Mouse (Mus musculus): ENCODE results near the gene Olfr282. TPM values are rescaled to one million over a fixed set of nuclear protein-coding genes. Genes with fewer than 3 reads are reported as not detected.
"Not testable (repeated sequence)": the region's sequence is repeated elsewhere in the genome, so short reads cannot be mapped to it uniquely, and the experiment has no call there.

Gene Olfr282
- not detected in 2 replicates for polyA plus RNA-seq (2015; fragmentation: Nextera tagmentation; extraction: Ambion mirVana)

DNA sequence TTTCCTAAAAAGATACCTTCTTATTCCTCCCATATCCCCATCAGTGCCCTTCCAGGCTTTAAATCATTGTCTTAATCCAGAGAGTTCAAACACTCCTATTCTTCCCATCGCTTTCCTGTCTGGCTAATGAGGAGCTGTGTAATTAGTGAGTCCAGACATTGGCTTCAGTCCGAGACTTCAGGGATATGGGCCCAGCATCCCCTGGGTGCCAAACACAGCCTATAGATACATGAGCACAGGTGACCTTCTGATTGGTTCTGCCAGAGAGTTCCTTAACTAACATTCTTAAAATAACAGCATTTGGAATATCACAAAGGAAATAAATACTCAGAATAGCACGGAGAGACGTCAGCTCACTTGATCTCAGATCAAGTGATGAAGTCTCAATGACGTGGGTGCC, at the start of gene Olfr282:
Gene Olfr282, plus strand, starts transcription at position 301 of the 400 bp plus-strand sequence.
- DNase-seq (ENCODE audit: low spot score) = not testable (repeated sequence)

DNA sequence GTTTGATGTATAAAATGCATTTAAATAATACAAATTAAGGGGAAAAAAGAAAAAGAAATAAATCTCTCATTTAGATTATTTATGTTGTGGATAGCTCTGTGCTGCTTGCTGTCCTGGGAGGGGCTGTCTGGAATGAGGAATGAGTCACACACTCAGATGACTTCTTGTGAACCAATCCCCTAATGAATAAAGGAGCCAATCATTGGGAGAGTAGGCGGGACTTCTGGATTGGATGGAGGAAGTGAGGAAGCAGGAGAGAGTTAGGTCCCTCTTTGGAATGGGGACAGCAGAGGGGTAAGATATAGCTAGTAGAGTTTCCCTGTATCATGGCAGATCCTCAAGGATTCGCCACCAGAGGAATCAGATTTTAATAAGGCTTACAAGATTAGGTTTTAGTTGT, 43.4 kb upstream of the Olfr282 start:
- no peak for DNase-seq (ENCODE audit: low spot score)

DNA sequence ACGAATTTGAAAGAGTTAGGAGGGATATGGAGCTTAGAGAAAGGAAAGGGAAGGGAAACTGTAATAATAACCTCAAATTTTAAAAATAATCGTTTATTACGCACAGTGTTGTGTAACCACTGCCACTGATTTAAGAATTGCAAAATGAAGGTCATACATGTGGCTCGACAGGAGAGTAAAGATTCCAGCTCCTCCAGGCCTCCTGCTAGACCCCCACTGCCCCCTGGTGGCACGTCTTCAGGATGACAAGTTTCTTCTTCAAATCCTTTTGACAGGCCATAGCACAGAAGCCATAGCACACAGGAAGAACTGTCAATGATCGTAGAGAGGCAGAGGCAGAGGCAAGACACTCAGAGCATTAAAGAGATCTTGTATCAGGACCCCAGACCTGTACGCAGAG, 41.2 kb upstream of the Olfr282 start:
- peak; percentile 68 for DNase-seq (ENCODE audit: low spot score)

DNA sequence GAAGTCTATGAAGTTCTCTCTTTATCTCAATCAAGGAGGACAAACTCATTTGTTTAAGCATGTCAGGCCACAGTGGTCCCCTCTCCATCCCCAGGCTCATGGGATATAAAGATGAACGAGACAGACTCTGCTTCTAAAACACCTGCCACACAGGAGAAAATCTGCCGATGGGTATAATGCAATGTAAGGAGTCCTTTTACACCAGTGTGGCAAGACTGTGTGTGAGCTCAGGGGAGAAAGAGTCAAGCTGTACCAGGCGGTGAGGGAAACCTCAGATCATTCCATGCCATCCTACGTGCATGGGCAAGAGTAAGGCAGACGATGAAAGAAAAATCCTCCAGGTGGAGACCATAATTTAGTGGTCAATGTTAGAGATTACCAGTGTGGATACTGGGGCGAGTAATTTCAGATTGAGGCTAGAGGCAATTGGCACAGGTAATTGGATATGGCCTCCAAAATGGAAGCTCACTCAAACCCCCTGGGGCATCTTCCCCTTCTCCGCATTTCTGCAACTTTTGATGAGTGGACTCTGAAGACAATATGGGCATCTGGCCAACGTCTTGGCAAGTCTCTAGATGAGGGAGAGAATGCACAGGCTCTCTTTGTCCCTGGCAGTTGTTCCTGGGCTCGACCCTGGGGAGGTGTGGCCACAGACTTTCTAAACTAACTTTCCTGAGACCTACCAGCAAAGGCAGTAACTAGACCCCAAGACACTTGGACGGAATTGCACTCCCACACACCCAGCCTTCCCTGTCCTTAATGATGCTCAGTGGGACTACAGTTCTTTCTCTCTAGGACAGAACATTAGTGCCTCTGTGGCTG, 39.7 kb upstream of the Olfr282 start:
- DNase-seq (ENCODE audit: low spot score) = no peak

DNA sequence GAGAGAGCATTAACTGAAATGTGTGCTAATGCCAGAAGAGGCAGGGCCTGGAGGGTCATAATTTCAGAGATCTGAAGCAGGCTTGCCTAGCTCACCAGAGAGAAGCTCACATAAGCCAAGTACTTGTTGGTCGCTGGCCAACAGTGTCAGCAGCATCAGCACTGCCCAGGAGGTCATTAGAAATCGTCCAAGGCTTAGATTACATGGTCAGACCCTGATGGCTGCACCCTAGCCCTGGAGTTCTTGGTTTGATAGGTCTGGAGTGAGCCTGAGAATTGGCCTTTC, 39.2 kb upstream of the Olfr282 start:
- DNase-seq (ENCODE audit: low spot score) = no peak

DNA sequence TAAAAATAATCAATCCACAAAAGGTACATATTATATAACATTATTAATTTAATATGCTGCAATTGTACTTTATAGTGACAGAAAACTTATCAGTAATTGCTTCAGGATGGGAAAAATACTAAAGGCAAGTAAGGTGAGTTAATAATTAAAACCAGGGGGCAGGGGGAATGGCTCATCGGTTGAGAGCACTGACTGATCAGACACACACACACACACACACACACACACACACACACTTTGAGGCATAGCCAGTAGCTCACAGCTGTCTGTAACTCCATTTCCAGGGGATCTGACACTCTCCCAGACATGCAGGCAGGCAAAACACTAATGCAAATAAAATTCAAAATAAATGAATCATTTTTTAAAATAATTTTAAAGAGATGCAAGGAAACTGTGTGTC, 33.9 kb upstream of the Olfr282 start:
- no peak for DNase-seq (ENCODE audit: low spot score)

DNA sequence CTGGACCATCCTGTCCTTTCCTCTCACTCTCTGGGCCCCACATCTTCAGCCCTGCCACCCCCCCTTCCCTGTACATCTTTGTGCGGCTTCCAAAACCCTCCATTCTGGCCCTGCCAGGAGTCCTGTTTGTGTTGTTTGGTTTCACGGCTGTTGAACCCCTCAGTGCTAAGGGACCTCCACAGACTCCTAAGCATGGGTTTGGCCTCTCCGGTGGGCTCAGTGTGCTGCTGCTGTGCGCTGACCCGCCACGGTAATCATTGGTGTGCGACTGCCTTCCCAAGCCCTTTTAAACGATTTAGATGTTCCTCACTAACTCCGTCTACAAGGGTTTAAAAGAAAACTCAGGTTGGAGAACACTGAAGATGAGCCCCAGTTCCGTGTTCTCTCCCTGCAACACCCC, 28.7 kb upstream of the Olfr282 start:
- no peak for DNase-seq (ENCODE audit: low spot score)

DNA sequence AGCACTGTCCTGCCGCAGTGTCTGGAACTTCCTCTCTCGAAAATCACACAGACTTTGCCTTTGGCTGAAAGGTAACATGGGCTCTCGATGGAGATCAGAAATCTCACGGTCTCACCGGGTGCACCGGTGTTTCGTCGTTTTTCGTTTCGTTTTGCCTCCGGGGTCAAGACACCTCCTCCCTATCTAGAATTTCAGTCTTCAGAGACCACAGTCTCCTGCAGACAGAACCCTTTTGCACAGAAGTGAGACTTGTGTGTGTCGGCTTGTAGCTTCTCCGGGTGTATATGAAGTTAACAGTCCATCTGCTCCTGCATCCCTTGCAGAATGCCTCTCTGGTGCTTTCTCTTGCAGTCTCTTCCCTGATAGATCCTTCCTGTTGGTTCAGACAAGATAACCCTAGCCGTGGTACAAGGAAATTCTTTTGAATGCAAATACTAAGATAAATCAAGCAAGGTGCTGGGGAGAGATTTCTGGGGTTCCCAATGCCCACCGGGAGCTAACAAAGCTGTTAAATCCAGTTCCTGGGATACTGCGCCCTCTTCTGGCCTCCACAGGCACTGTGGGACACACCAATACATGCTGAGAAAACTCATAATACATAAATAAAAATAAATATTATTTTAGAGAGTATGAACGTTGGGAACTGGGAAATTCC, 22.5 kb upstream of the Olfr282 start:
- no peak for DNase-seq (ENCODE audit: low spot score)

DNA sequence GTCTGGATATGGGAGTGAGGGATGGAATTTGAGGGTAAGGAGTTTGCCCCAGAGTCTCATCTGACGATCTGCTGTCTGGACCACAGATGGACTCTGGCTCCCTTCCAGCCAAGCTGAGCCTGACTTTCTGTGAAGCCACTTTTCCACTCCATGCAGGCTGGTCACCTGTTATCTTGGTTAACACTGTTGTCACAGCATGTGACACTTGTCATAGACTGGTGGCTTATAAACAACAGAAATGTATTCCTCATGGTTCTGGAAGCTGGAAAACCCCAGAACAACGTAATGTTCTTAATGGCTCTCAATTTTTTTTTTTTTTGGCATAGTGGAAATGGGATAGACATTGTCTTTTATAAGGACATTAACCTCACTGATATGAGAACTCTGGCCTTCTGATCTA, 21.4 kb upstream of the Olfr282 start:
- no peak for DNase-seq (ENCODE audit: low spot score)

DNA sequence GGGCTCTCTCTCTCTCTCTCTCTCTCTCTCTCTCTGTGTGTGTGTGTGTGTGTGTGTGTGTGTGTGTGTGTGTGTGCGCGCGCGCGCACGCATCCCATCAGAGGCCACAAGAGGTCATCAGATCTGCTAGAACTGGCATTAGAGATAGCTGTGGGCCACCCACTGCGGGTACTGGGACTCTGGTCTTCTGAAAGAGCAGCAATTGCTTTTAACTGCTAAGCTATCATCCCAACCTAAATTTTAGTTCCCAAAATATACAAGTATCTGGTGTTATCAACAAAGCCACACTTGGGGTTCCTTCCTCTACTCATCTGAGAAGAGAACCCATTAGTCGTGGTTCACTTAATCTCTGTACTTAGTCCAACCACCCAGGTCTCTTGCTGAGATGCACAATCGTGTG, 20.8 kb upstream of the Olfr282 start:
- DNase-seq (ENCODE audit: low spot score) = no peak

DNA sequence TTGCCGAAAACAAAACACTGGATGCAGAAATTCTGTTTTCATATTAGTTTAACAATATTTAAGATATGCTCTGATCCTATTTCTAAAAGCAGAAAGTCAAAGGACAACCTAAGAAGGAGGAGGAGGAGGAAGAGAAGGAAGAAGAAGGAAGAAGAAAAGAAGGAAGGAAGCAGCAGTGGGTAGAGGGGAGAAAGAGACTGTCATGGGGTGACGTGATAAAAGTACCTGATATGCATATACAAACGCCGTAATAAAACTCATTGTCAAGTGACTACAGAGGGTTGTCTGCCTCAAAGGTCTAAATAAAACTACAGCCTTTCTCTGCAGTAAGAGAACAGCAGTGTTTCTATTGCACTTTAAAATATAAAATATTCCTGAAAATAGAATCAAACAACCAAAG, 15.0 kb upstream of the Olfr282 start:
- DNase-seq (ENCODE audit: low spot score) = no peak

DNA sequence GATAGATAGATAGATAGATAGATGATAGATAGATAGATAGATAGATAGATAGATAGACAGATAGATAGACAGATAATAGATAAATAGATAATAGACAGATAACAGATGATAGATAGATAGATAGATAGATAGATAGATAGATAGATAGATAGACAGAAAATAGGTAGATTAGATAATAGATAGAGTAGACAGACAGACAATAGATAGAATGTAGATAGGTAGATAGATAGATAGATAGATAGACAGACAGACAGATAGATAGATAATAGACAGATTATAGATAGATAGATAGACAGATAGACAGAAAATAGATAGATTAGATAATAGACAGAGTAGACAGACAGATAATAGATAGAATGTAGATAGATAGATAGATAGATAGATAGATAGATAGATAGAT, 14.2 kb upstream of the Olfr282 start:
- not testable (repeated sequence) for DNase-seq (ENCODE audit: low spot score)

DNA sequence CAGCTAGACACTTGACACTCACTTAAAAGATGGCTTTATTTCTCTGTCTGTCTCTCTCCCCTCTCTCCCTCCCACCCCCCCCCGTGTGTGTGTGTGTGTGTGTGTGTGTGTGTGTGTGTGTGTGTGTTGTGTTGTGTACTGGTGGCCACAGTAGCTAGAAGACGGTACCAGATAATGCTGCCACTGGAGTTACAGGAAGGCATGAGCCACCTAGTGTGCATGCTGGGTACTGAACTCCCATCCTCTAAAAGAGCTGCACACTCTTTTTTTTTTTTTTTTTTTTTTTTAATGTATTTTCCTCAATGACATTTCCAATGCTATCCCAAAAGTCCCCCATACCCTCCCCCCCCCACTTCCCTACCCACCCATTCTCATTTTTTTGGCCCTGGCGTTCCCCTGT, 13.7 kb upstream of the Olfr282 start:
- DNase-seq (ENCODE audit: low spot score) = peak; percentile 39

DNA sequence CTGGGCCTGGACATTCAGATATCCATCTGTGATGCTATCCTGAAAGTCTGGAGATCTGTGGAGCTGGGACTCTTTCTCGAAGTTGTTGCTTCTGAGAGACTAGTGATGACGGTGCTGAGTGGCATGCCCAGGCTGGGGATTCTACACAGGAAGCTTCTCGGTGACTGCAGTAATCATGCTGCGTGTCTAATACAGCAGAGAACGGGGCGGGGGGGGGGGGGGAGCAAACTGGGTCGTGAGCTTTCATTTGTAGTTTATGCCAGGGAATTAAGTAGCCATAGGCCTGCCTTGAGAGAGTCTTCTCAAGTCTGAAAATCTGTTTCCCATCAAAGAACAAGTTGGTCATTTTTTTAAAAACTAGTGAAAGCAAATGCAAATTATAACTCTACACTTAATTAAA, 12.9 kb upstream of the Olfr282 start:
- no peak for DNase-seq (ENCODE audit: low spot score)

DNA sequence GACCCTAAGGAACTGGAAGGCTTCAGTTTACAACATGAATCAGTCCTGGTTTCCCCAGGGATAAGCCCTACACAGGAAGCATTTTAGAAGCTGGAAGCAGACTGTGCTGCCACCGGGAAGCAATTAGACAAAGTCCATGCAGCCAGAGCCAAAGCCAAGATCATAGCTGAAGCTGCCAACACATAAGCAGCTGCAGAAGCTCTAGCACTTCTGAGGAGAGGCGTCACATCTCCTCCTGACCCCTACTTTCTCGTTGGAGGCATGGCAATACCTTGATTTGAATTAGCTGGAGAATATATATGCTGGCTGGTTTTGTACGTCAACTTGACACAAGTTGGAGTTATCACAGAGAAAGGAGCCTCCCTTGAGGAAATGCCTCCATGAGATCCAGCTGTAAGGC, 10.1 kb upstream of the Olfr282 start:
- DNase-seq (ENCODE audit: low spot score) = no peak

DNA sequence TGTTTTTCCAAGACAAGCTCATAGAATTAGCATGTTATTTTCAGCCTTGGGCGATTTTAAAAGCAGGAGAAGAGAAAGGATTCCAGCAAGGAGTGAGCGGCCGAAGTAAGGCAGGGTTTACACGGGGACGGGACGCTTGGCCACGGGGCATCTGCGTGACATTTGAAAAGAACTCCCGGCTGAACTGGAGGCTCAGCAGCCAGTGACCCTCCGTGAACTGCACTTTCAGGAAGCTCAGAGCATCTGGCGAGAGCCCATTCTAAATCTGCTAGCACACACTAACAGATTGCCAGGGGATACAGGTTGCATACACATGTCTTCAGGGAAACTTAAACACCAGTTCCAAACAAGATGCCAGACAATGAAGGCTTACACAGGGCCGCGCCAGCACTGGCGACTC, 6.7 kb upstream of the Olfr282 start:
- no peak for DNase-seq (ENCODE audit: low spot score)

DNA sequence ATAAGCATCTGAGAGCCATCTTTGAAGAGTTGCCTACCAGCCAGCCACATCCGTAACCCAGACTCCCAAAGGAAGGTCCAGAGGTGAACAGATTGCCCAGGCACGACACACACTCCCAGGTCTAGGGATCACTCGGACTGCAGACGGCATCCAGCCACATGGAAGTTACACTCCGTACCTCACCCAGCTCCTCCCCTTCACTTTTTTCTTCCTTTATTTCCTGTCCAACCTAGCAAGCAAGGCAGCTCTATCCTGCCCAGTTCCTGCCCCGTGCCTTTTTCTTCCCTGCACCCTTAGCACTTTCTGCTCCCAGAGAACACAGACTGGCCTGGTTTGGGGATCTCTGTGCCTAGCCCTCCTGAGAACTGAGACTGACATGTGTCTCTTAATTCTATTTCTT, 6.3 kb upstream of the Olfr282 start:
- DNase-seq (ENCODE audit: low spot score) = no peak

DNA sequence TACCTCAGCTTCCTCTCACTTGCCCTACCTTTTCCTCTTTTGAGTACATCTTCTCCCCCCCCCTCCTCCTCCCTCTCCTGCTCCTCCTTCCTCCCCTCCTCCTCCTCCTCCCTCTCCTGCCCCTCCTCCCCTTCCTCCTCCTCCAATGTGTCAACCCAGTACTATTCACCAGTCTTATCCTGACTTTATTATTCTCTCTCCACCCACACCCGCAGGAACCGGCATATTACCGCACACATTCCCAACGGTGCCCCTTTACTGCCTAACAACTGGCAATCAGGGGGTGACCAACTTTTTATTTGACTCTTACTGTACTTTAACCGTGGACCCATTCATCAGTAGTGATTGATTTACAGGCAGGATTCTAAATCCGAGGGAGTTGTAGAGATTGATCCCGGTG, 5.8 kb upstream of the Olfr282 start:
- no peak for DNase-seq (ENCODE audit: low spot score)

DNA sequence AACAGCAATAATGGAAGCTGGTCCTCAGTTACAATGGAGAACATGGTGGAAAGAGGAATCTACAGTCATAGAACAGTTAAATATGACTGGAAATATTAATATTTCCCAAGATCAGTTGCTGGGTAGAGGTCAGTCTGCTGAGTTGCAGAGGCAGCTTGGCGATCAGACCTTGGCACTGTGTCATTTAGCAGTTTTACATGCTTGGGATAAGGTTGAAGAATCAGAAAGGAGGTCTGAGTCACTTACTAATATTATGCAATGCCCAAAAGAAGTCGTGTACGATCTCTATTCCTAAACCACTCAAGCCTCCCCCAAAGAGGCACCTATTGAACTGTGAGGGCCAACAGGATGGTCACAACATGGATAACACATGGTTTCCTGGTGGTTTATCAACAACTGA, 13.5 kb downstream of the Olfr282 start:
- no peak for DNase-seq (ENCODE audit: low spot score)

DNA sequence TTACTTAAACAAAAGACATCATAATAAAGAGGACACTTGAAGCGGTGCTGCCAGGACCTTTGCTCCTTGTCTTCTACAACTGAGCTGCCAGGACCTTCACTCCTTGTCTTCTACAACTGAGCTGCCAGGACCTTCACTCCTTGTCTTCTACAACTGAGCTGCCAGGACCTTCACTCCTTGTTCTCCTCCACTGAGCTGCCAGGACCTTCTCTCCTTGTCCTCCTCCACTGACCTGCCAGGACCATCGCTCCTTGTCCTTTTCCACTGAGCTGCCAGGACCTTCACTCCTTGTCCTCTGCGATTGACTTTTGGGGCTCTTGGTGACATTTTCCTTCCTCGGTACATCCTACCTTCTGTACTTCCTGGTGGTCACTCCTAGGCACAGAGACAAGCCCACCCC, 17.5 kb downstream of the Olfr282 start:
- DNase-seq (ENCODE audit: low spot score) = no peak

DNA sequence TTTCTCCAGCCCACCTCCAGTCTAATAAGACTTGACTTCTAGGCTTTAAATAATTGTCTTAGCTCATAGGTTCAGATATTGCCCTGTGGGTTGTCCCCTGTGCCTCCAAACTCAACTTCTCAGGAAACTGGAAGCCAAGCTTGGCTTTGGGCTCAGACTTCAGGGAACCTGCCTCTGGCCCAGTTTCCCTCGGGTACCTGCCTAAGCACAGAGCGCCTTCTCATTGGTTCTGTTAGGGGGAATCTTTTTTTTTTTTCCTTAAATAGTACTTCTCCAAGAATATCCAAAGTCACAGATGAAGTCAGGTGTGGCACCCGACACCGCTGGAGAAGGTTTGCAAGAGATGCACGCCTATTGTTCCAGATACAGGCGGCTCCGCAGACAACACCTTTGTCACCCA, 21.3 kb downstream of the Olfr282 start, which contains the start of gene Olfr281:
Gene Olfr281, plus strand, starts transcription at position 301 of the 400 bp plus-strand sequence.
- DNase-seq (ENCODE audit: low spot score) = no peak

DNA sequence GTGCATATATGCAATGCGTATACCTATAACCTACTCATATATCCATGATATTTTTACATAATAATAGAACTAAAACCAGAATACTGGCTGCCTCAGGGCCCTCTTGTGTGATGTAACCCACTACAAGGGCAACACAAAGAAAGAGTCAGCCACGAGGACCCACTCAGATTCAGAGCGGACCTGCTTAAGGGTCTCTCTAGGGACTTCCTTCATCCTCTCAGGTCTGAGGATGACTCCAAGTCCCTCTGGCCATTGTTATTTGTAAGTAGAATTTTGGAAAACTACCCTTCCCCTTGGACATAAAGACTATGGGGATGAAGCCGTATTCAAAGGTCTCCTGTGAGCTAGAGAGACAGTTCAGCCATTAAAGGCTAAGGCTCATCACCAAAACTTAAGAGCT, 38.6 kb downstream of the Olfr282 start, which contains the start of gene OR5BS1P:
Gene OR5BS1P, plus strand, starts transcription at position 301 of the 400 bp plus-strand sequence.
- DNase-seq (ENCODE audit: low spot score) = no peak

DNA sequence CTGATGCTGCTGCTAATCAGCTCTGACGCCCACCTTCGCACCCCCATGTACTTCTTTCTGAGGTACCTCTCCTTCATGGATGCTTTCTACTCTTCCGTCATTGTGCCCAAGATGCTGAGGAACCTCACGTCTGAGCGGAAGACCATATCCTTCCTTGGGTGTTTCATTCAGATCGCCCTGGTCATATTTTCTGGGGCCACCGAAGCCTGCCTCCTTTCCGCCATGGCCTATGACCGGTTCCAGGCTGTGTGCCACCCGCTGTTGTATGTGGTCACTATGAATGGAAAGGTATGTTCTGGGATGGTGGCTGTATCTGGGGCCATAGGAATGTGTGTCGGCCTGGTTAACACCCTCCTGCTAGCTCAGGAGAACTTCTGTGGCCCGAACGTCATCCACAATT, 40.5 kb downstream of the Olfr282 start:
- no peak for DNase-seq (ENCODE audit: low spot score)

Data from thymus, postnatal 0 days (tissue).